Mouse (Mus musculus): ENCODE data around the gene Ifit3b. TPM values are rescaled to one million over a fixed set of nuclear protein-coding genes. Genes with fewer than 3 reads are reported as not detected.
"Not testable (repeated sequence)": the region's sequence is repeated elsewhere in the genome, so short reads cannot be mapped to it uniquely, and the experiment has no call there.

The Ifit3b gene
- total RNA-seq, 2 experiments from 2014 or later = 2.3 to 2.5 TPM

- no peak for DNase-seq (ENCODE audit: low spot score in 2 of 2)
These were observed 2.3 kb upstream of the Ifit3b start for GRCm38 (mm10) chr19:34605472-34605871.

DNA sequence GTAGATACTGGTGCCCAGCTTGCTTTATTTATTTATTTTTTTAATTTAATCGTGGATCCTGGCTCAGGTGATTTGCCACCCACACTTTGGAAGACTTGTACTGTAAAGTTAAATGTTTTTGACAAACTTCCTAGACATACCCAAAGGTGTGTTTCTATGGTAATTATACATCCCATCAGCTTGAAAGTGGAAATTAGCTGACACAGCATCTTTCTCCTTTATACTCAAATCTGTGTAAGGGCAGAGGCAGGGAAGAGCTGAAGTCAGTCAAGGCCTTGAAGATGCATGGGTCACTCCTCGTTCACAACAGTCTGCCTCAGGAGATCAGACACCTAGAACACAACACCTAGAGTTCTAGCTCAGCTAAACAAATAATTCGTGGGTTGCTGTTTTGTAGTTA lies 2.3 kb downstream of the Ifit3b start:
- not testable (repeated sequence) for DNase-seq (ENCODE audit: low spot score in 2 of 2)

DNA sequence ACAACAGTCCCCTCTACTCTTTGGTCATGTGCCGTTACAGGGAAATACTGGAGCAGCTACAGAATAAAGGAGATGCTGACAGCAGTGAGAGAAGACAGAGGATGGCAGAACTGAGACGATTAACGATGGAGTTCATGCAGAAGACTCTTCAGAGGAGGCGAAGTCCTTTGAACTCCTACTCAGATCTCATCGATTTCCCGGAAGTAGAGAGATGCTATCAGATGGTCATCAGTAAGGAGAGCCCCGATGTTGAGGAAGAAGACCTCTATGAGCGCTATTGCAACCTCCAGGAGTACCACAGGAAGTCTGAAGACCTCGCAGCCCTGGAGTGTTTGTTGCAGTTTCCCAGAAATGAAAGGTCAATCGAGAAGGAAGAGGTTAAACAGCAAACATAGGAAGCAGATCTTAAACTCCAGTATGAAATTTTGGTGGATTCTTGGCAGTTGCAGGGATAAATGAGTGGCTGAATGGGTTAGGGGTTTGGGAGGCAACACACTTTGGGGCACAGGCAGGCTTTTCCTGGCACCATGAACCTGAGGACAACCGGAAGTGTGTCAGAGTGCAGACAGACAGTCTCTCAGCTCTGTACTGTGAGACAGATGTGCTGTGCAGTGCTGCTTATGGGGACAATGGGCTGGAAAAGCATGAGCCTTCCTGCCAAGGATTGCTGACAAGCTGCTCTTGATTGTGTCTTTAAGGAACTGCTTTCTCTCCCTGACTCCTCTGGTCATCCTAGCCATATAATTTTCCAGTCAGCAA lies 4.7 kb downstream of the Ifit3b start:
- not testable (repeated sequence) for DNase-seq (ENCODE audit: low spot score in 2 of 2)

GRCm38 (mm10) chr19:34620871-34621270 lies 13.1 kb downstream of the Ifit3b start:
- no peak for DNase-seq (ENCODE audit: low spot score in 2 of 2)

DNA sequence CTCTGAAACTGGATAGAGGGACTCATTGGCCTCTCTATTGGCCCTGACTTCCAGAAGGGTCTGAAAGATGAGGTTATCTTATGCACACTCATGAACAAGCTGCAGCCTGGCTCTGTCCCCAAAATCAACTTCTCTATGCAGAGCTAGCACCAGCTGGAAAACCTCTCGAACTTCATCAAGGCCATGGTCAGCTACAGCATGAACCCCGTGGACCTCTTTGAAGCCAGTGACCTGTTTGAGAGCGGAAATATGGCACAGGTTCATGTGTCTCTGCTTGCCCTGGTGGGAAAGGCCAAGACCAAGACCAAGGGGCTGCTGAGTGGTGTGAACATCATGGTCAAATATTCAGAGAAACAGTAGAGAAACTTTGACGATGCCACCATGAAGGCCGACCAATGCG lies 16.0 kb downstream of the Ifit3b start:
- DNase-seq (ENCODE audit: low spot score in 2 of 2) = no peak

- DNase-seq (ENCODE audit: low spot score in 2 of 2) = no peak
These were observed 16.9 kb downstream of the Ifit3b start for GRCm38 (mm10) chr19:34624663-34625062.

GRCm38 (mm10) chr19:34627496-34627895 lies 19.7 kb downstream of the Ifit3b start:
- no peak for DNase-seq (ENCODE audit: low spot score in 2 of 2)

- no peak for DNase-seq (ENCODE audit: low spot score in 2 of 2)
These were observed 23.7 kb downstream of the Ifit3b start for GRCm38 (mm10) chr19:34631487-34631886.

- no peak for DNase-seq (ENCODE audit: low spot score in 2 of 2)
These were observed 25.7 kb downstream of the Ifit3b start for GRCm38 (mm10) chr19:34633484-34633883.

DNA sequence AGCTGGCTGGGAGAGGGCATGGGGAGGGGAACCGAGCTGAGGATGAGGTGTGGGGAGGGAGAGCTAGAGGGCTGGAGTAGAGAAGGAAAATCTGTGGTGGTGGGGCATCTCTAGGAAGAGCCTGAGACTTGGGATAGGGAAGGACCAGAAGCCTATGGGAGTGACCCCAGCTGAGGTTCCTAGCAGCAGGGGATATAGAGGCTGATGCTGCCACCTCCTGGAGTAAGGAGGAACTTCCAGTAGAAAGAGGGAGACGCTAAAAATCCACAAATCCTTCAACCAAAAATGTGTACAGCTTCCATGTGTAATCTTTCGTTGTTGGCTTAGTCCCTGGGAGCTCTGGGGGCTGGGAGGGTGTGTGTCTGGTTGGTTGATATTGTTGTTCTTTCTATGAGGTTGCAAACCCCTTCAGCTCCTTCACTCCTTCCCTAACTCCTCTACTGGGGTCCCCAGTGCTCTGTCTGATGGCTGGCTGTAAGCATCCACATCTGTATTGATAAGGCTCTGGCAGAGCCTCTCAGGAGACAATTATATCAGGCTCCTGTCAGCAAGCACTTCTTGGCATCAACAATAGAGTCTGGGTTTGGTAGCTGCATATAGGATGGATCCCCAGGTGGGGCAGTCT lies 29.3 kb downstream of the Ifit3b start:
- peak; percentile 26 to 77 for DNase-seq (ENCODE audit: low spot score in 2 of 2)

DNA sequence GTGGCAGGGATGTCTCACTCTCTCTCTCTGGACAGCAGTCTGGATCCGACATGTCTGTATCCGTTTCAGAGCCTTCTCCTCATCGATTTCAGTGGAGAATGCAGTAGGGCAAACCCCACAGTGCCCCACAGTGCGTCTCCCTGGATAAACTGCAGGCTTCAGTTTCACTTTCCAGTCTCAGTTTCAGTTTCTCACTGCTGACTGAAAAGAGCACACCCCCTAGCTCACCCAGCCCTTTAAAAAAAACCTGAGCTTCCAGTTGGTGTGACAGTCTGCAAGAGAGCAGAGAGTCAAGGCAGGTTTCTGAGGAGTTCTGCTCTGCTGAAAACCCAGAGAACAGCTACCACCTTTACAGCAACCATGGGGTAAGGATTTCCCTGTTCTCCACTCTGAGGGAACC lies 32.9 kb downstream of the Ifit3b start, which contains the start of the genes Ifit1bl2 and Ifit1:
Gene Ifit1bl2, minus strand, starts transcription at position 121 of the 400 bp plus-strand sequence.
Gene Ifit1, plus strand, starts transcription at position 249 of the 400 bp plus-strand sequence.
- no peak for DNase-seq (ENCODE audit: low spot score in 2 of 2)

DNA sequence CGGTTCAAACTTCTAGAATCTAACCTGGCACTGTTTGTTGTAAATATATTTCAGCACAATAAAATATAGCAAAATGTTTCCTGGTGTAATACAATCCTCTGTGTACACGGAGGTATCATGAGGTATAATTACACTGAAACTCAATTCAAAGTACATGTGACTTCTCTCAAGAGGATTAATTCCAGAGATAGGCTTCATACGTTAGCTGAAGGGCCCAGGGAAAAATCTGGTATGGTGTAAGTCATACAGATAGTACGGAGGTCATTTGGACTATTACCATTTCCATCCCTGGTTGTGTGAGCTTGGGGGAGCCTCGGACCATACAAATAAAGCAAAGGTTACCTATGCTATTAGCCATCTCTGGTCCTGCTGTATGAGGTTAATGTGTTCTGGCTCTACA lies 34.8 kb downstream of the Ifit3b start:
- DNase-seq (ENCODE audit: low spot score in 2 of 2) = no peak

- not testable (repeated sequence) for DNase-seq (ENCODE audit: low spot score in 2 of 2)
These were observed 39.9 kb downstream of the Ifit3b start for GRCm38 (mm10) chr19:34647630-34648029.

- no peak for DNase-seq (ENCODE audit: low spot score in 2 of 2)
These were observed 42.5 kb downstream of the Ifit3b start for GRCm38 (mm10) chr19:34650276-34650675.

GRCm38 (mm10) chr19:34650997-34651396 lies 43.2 kb downstream of the Ifit3b start:
- no peak for DNase-seq (ENCODE audit: low spot score in 2 of 2)

GRCm38 (mm10) chr19:34655227-34655805 lies 47.5 kb downstream of the Ifit3b start:
- DNase-seq (ENCODE audit: low spot score in 2 of 2) = no peak

GRCm38 (mm10) chr19:34656511-34657298 lies 48.9 kb downstream of the Ifit3b start:
- no peak for DNase-seq (ENCODE audit: low spot score in 2 of 2)

GRCm38 (mm10) chr19:34662067-34662507 lies 54.3 kb downstream of the Ifit3b start:
- peak; percentile 17 to 63 for DNase-seq (ENCODE audit: low spot score in 2 of 2)

- no peak for DNase-seq (ENCODE audit: low spot score in 2 of 2)
These were observed 55.0 kb downstream of the Ifit3b start for GRCm38 (mm10) chr19:34662740-34663139.

Measured in layer of hippocampus, adult 18-20 months (tissue).